Mouse (Mus musculus): Measurements from ENCODE around the gene Dio1.

Gene Dio1

GRCm38 (mm10) chr4:107300902-107301555, 5.9 kb downstream of the Dio1 start:
- no peak for DNase-seq (ENCODE audit: low read depth, low spot score)

GRCm38 (mm10) chr4:107300371-107300770, 6.6 kb downstream of the Dio1 start:
- no peak for DNase-seq (ENCODE audit: low read depth, low spot score)

GRCm38 (mm10) chr4:107299779-107300340, 7.1 kb downstream of the Dio1 start:
- no peak for DNase-seq (ENCODE audit: low read depth, low spot score)

GRCm38 (mm10) chr4:107298071-107298606, 8.8 kb downstream of the Dio1 start:
- no peak for DNase-seq (ENCODE audit: low read depth, low spot score)

- DNase-seq (ENCODE audit: low read depth, low spot score): no peak
Observed at GRCm38 (mm10) chr4:107292273-107292662, 14.7 kb downstream of the Dio1 start.

- no peak for DNase-seq (ENCODE audit: low read depth, low spot score)
Observed at GRCm38 (mm10) chr4:107291611-107292272, 15.2 kb downstream of the Dio1 start.

GRCm38 (mm10) chr4:107287517-107287916, 19.5 kb downstream of the Dio1 start:
- DNase-seq (ENCODE audit: low read depth, low spot score): no peak

- no peak for DNase-seq (ENCODE audit: low read depth, low spot score)
Observed at GRCm38 (mm10) chr4:107286386-107286785, 20.6 kb downstream of the Dio1 start.

GRCm38 (mm10) chr4:107285446-107286200, 21.3 kb downstream of the Dio1 start:
- DNase-seq (ENCODE audit: low read depth, low spot score): no peak

- no peak for DNase-seq (ENCODE audit: low read depth, low spot score)
Observed at GRCm38 (mm10) chr4:107280843-107281475, 26.0 kb downstream of the Dio1 start.

GRCm38 (mm10) chr4:107278188-107278707, 28.7 kb downstream of the Dio1 start:
- no peak for DNase-seq (ENCODE audit: low read depth, low spot score)

- DNase-seq (ENCODE audit: low read depth, low spot score): no peak
Observed at GRCm38 (mm10) chr4:107274511-107274910, 32.5 kb downstream of the Dio1 start.

GRCm38 (mm10) chr4:107273683-107274082, 33.3 kb downstream of the Dio1 start:
- DNase-seq (ENCODE audit: low read depth, low spot score): no peak

- DNase-seq (ENCODE audit: low read depth, low spot score): no peak
Observed at GRCm38 (mm10) chr4:107260001-107260400, 47.0 kb downstream of the Dio1 start.

GRCm38 (mm10) chr4:107254414-107254813, 52.6 kb downstream of the Dio1 start:
- DNase-seq (ENCODE audit: low read depth, low spot score): no peak

GRCm38 (mm10) chr4:107253125-107254091, 53.6 kb downstream of the Dio1 start, which contains the start of the genes Lrrc42 and Hspb11:
Gene Lrrc42, minus strand, starts transcription at chr4:107253532.
Gene Hspb11, plus strand, starts transcription at chr4:107253593.
- DNase-seq (ENCODE audit: low read depth, low spot score): peak; percentile 85

GRCm38 (mm10) chr4:107252522-107252921, 54.4 kb downstream of the Dio1 start:
- DNase-seq (ENCODE audit: low read depth, low spot score): no peak

- no peak for DNase-seq (ENCODE audit: low read depth, low spot score)
Observed at GRCm38 (mm10) chr4:107250494-107250893, 56.5 kb downstream of the Dio1 start.

GRCm38 (mm10) chr4:107249471-107249870, 57.5 kb downstream of the Dio1 start:
- no peak for DNase-seq (ENCODE audit: low read depth, low spot score)

GRCm38 (mm10) chr4:107248061-107248460, 58.9 kb downstream of the Dio1 start:
- DNase-seq (ENCODE audit: low read depth, low spot score): no peak

Data from c-Kit-negative CD71-positive TER-119-positive erythroid progenitor cells, embryonic 14.5 days (primary cell).